Mouse (Mus musculus) adipocyte (in vitro differentiated cells): ENCODE measurements around the gene Pir.

Source experiments
- DNase-seq: peaks from one replicate; pipeline ENCODE4 v3.0.0-alpha.2; 2016; ENCODE audit warnings: low spot score

Pir gene

GRCm38 (mm10) chrX:164338591-164338990 is 69.4 kb downstream of the Pir start:
- no peak for DNase-seq

- peak; percentile 37 for DNase-seq
Observed at GRCm38 (mm10) chrX:164345359-164345938, 76.3 kb downstream of the Pir start.

- DNase-seq = no peak
Observed at GRCm38 (mm10) chrX:164348937-164349336, 79.8 kb downstream of the Pir start.

- no peak for DNase-seq
Observed at GRCm38 (mm10) chrX:164365153-164365865, 96.1 kb downstream of the Pir start.

- no peak for DNase-seq
Observed at GRCm38 (mm10) chrX:164370576-164370975, 101.4 kb downstream of the Pir start.

- DNase-seq = peak; percentile 94
Observed at GRCm38 (mm10) chrX:164373081-164373480, 103.9 kb downstream of the Pir start, which contains the start of gene Vegfd. Gene Vegfd, plus strand, starts transcription at chrX:164373378.

- peak; percentile 63 for DNase-seq
Observed at GRCm38 (mm10) chrX:164374586-164374985, 105.4 kb downstream of the Pir start.

- DNase-seq = peak; percentile 25
Observed at GRCm38 (mm10) chrX:164379721-164380120, 110.5 kb downstream of the Pir start.

- DNase-seq = peak; percentile 76
Observed at GRCm38 (mm10) chrX:164381618-164382408, 112.6 kb downstream of the Pir start.

- no peak for DNase-seq
Observed at GRCm38 (mm10) chrX:164394091-164394490, 124.9 kb downstream of the Pir start.

GRCm38 (mm10) chrX:164398456-164398855 is 129.3 kb downstream of the Pir start:
- DNase-seq = peak; percentile 67

GRCm38 (mm10) chrX:164405080-164405649 is 136.0 kb downstream of the Pir start:
- no peak for DNase-seq

- no peak for DNase-seq
Observed at GRCm38 (mm10) chrX:164406133-164407022, 137.2 kb downstream of the Pir start.

GRCm38 (mm10) chrX:164408301-164408927 is 139.2 kb downstream of the Pir start:
- DNase-seq = peak; percentile 49

- no peak for DNase-seq
Observed at GRCm38 (mm10) chrX:164410562-164410961, 141.4 kb downstream of the Pir start.

- DNase-seq = no peak
Observed at GRCm38 (mm10) chrX:164416803-164417202, 147.6 kb downstream of the Pir start.

- no peak for DNase-seq
Observed at GRCm38 (mm10) chrX:164418008-164418407, 148.8 kb downstream of the Pir start.

GRCm38 (mm10) chrX:164419471-164419939 is 150.3 kb downstream of the Pir start, which contains the start of gene Piga:
Gene Piga, plus strand, starts transcription at chrX:164419787.
- peak; percentile 96 for DNase-seq

- no peak for DNase-seq
Observed at GRCm38 (mm10) chrX:164419955-164420354, 150.8 kb downstream of the Pir start.

GRCm38 (mm10) chrX:164420518-164420917 is 151.3 kb downstream of the Pir start:
- no peak for DNase-seq
